Mouse (Mus musculus) activated CD4-positive, CD25-positive, alpha-beta regulatory T cell, adult 4 months (primary cell): ENCODE measurements around the gene Tdp2. TPM values are rescaled to one million over a fixed set of nuclear protein-coding genes. Genes with fewer than 3 reads are reported as not detected.
"Not testable (repeated sequence)": the region's sequence is repeated elsewhere in the genome, so short reads cannot be mapped to it uniquely, and the experiment has no call there.

ENCODE experiments used
- ATAC-seq: one replicate; pipeline ENCODE4 v1.8.0; 2017
- polyA plus RNA-seq, 2 experiments: library from polyadenylated mRNA; unstranded; fragments of 100-300 nt; shearing (Covaris generic); gene quantifications; one replicate each; pipeline ENCODE4 v1.2.1; 2017

Tdp2 gene
- polyA plus RNA-seq, 2 experiments from 2014 or later: 17.2 to 24.2 TPM

- no peak for ATAC-seq
Measured at GRCm38 (mm10) chr13:24825587-24825986, 5.9 kb upstream of the Tdp2 start.

- ATAC-seq: no peak
Measured at GRCm38 (mm10) chr13:24826116-24826515, 5.4 kb upstream of the Tdp2 start.

- peak; percentile 12 for ATAC-seq
Measured at GRCm38 (mm10) chr13:24830756-24831352, 625 bp upstream of the Tdp2 start.

GRCm38 (mm10) chr13:24832131-24832810 lies 792 bp downstream of the Tdp2 start:
- ATAC-seq: no peak

GRCm38 (mm10) chr13:24832811-24833155 lies 1.3 kb downstream of the Tdp2 start:
- no peak for ATAC-seq

GRCm38 (mm10) chr13:24837765-24838164 lies 6.3 kb downstream of the Tdp2 start:
- not testable (repeated sequence) for ATAC-seq

- ATAC-seq: no peak
Measured at GRCm38 (mm10) chr13:24839831-24840230, 8.4 kb downstream of the Tdp2 start.

- ATAC-seq: no peak
Measured at GRCm38 (mm10) chr13:24841702-24842101, 10.2 kb downstream of the Tdp2 start.

- ATAC-seq: no peak
Measured at GRCm38 (mm10) chr13:24844983-24845955, 13.8 kb downstream of the Tdp2 start, which contains the start of gene D130043K22Rik. D130043K22Rik (plus strand) TSS chr13:24845135.

- ATAC-seq: no peak
Measured at GRCm38 (mm10) chr13:24849318-24849717, 17.8 kb downstream of the Tdp2 start.

GRCm38 (mm10) chr13:24851989-24852388 lies 20.5 kb downstream of the Tdp2 start:
- no peak for ATAC-seq

- ATAC-seq: no peak
Measured at GRCm38 (mm10) chr13:24852570-24852969, 21.1 kb downstream of the Tdp2 start.

GRCm38 (mm10) chr13:24859115-24859514 lies 27.6 kb downstream of the Tdp2 start:
- no peak for ATAC-seq

- no peak for ATAC-seq
Measured at GRCm38 (mm10) chr13:24861084-24861483, 29.6 kb downstream of the Tdp2 start.

GRCm38 (mm10) chr13:24862021-24862420 lies 30.5 kb downstream of the Tdp2 start:
- ATAC-seq: no peak

GRCm38 (mm10) chr13:24862520-24862919 lies 31.0 kb downstream of the Tdp2 start:
- ATAC-seq: no peak

GRCm38 (mm10) chr13:24866430-24867402 lies 35.2 kb downstream of the Tdp2 start:
- peak; percentile 75 for ATAC-seq

GRCm38 (mm10) chr13:24867789-24868188 lies 36.3 kb downstream of the Tdp2 start:
- no peak for ATAC-seq

- ATAC-seq: no peak
Measured at GRCm38 (mm10) chr13:24868233-24868632, 36.8 kb downstream of the Tdp2 start.

GRCm38 (mm10) chr13:24879359-24880040 lies 48.0 kb downstream of the Tdp2 start:
- no peak for ATAC-seq

- no peak for ATAC-seq
Measured at GRCm38 (mm10) chr13:24880208-24880607, 48.7 kb downstream of the Tdp2 start.
